Mouse (Mus musculus): ENCODE results near the gene Tsga13. TPM values are rescaled to one million over a fixed set of nuclear protein-coding genes. Genes with fewer than 3 reads are reported as not detected.

Tsga13 gene
- polyA plus RNA-seq, 1 experiment from 2014 or later, result not detected

GRCm38 (mm10) chr6:30849818-30850217, 65.6 kb downstream of the Tsga13 start:
- Histone ChIP-seq H3K9me3 (replicated peaks; ENCODE audit: control insufficient read depth, low read length) (no peaks in the 10 kb centered on the region), H3K27ac (replicated peaks; ENCODE audit: low read depth, low read length) (no peak overlapping the region), H3K36me3 (replicated peaks; ENCODE audit: control insufficient read depth, insufficient read depth, low read depth, low read length) (no peaks in the 10 kb centered on the region), H3K9ac (replicated peaks; ENCODE audit: low read length) (no peak overlapping the region), H3K27me3 (ENCODE audit: control insufficient read depth, insufficient read depth, low read length) (no peaks in the 10 kb centered on the region), H3K4me2 (ENCODE audit: low read depth, low read length) (no peak overlapping the region), H3K4me1 (ENCODE audit: control insufficient read depth, insufficient read depth, low read length) (no peaks in the 10 kb centered on the region), H3K4me3 (ENCODE audit: low read depth, low read length) (no peak overlapping the region)
- DNase-seq (ENCODE audit: low spot score) (no peak), ATAC-seq (replicated peaks; ENCODE audit: insufficient number of reproducible peaks, low FRiP score, low TSS enrichment, low read depth) (no peak)
- 81% methylated on average over 2 of the region's 2 CpGs for WGBS

Other genes starting within 250 kb of the Tsga13 start
- 23.7 and 28.1 TPM in 2 replicates for gene Cep41, start 221.8 kb downstream of the Tsga13 start, polyA plus RNA-seq (2014; fragmentation: Nextera tagmentation; extraction: Ambion mirVana)
- 1,816 and 1,902 TPM in 2 replicates for gene Mest, start 192.0 kb downstream of the Tsga13 start, polyA plus RNA-seq (2014; fragmentation: Nextera tagmentation; extraction: Ambion mirVana)
- gene Copg2, start 18.8 kb downstream of the Tsga13 start, polyA plus RNA-seq (2014; fragmentation: Nextera tagmentation; extraction: Ambion mirVana), result 33.8 and 35.6 TPM in 2 replicates
- gene Klf14, start 43.5 kb upstream of the Tsga13 start, polyA plus RNA-seq (2014; fragmentation: Nextera tagmentation; extraction: Ambion mirVana), result 2.0 and 2.9 TPM in 2 replicates